Mouse (Mus musculus): ENCODE data around the gene Abhd12b. TPM values are rescaled to one million over a fixed set of nuclear protein-coding genes. Genes with fewer than 3 reads are reported as not detected.

The Abhd12b gene
- total and polyA plus RNA-seq, 2 experiments from 2014 or later, result not detected

GRCm38 (mm10) chr12:70195426-70195825 lies 41.5 kb downstream of the Abhd12b start:
- WGBS, result 96% methylated on average over 6 of the region's 6 CpGs
- no peak for TF ChIP-seq CTCF (IDR thresholded peaks at IDR 0.05; ENCODE audit: low read depth)
- Histone ChIP-seq H3K36me3 (ENCODE audit: insufficient read depth, low read length) (no peaks in the 10 kb centered on the region), H3K4me1 (ENCODE audit: insufficient read depth, low read length) (no peaks in the 10 kb centered on the region), H3K27me3 (ENCODE audit: insufficient read depth, low read length) (no peaks in the 10 kb centered on the region), H3K4me3 (ENCODE audit: low read length) (no peak overlapping the region), H3K27ac (no peak overlapping the region), H3K9ac (replicated peaks; ENCODE audit: low read length) (no peak overlapping the region), H3K9me3 (ENCODE audit: low read length) (no peaks in the 10 kb centered on the region), H3K4me2 (ENCODE audit: low read depth, low read length) (no peak overlapping the region)
- DNase-seq (ENCODE audit: low spot score) (no peak), ATAC-seq (no peak)

- ATAC-seq, result no peak
- TF ChIP-seq CTCF (IDR thresholded peaks at IDR 0.05; ENCODE audit: low read depth), result no peak
- no peak overlapping the region for H3K27ac ChIP-seq
- H3K9me3 ChIP-seq (ENCODE audit: low read length), result no peaks in the 10 kb centered on the region
- no peaks in the 10 kb centered on the region for H3K4me1 ChIP-seq (ENCODE audit: insufficient read depth, low read length)
- H3K4me2 ChIP-seq (ENCODE audit: low read depth, low read length), result no peak overlapping the region
- DNase-seq (ENCODE audit: low spot score), result no peak
- no peaks in the 10 kb centered on the region for H3K27me3 ChIP-seq (ENCODE audit: insufficient read depth, low read length)
- H3K36me3 ChIP-seq (ENCODE audit: insufficient read depth, low read length), result no peaks in the 10 kb centered on the region
- H3K9ac ChIP-seq (replicated peaks; ENCODE audit: low read length), result no peak overlapping the region
- WGBS, result 60% methylated on average over 5 of the region's 5 CpGs
- no peak overlapping the region for H3K4me3 ChIP-seq (ENCODE audit: low read length)
Measured at GRCm38 (mm10) chr12:70196341-70196740, 42.4 kb downstream of the Abhd12b start.

GRCm38 (mm10) chr12:70201926-70202529 lies 48.1 kb downstream of the Abhd12b start:
- H3K36me3 ChIP-seq (ENCODE audit: insufficient read depth, low read length), result no peaks in the 10 kb centered on the region
- H3K4me2 ChIP-seq (ENCODE audit: low read depth, low read length), result no peak overlapping the region
- no peak for DNase-seq (ENCODE audit: low spot score)
- TF ChIP-seq CTCF (IDR thresholded peaks at IDR 0.05; ENCODE audit: low read depth), result peak; percentile 20; the same call in 1 of the 2 replicates
- H3K4me3 ChIP-seq (ENCODE audit: low read length), result no peak overlapping the region
- 75% methylated on average over 5 of the region's 5 CpGs for WGBS
- ATAC-seq, result no peak
- no peaks in the 10 kb centered on the region for H3K27me3 ChIP-seq (ENCODE audit: insufficient read depth, low read length)
- H3K27ac ChIP-seq, result no peak overlapping the region
- no peaks in the 10 kb centered on the region for H3K9me3 ChIP-seq (ENCODE audit: low read length)
- H3K4me1 ChIP-seq (ENCODE audit: insufficient read depth, low read length), result no peaks in the 10 kb centered on the region
- H3K9ac ChIP-seq (replicated peaks; ENCODE audit: low read length), result no peak overlapping the region

DNA sequence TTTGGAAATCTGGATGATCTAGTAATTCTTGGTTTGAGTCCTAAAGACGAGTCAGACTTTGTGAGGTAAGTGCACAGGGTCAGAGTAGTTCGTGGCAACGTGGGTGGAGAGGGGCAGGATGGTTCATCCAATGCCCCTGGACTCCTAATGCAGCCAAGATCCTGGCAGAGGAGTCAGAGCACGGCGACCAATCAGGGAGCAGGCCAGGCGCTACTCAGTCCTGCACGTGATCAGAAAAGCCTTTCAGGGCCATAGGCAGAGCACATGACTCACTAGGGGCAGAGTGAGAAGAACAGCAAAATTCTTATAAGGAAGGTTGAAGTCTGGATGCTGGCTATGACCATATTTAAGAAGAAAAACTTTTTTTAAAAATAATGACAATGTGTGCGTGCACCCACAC lies 50.5 kb downstream of the Abhd12b start:
- no peak for ATAC-seq
- WGBS, result 84% methylated on average over 8 of the region's 8 CpGs
- Histone ChIP-seq H3K36me3 (ENCODE audit: insufficient read depth, low read length) (no peaks in the 10 kb centered on the region), H3K27ac (no peak overlapping the region), H3K4me3 (ENCODE audit: low read length) (no peak overlapping the region), H3K9ac (replicated peaks; ENCODE audit: low read length) (no peak overlapping the region), H3K4me1 (ENCODE audit: insufficient read depth, low read length) (no peaks in the 10 kb centered on the region), H3K27me3 (ENCODE audit: insufficient read depth, low read length) (no peaks in the 10 kb centered on the region), H3K4me2 (ENCODE audit: low read depth, low read length) (no peak overlapping the region), H3K9me3 (ENCODE audit: low read length) (no peaks in the 10 kb centered on the region)
- no peak for TF ChIP-seq CTCF (IDR thresholded peaks at IDR 0.05; ENCODE audit: low read depth)
- DNase-seq (ENCODE audit: low spot score), result no peak

- Histone ChIP-seq H3K27ac (no peak overlapping the region), H3K36me3 (ENCODE audit: insufficient read depth, low read length) (no peaks in the 10 kb centered on the region), H3K9ac (replicated peaks; ENCODE audit: low read length) (no peak overlapping the region), H3K4me2 (ENCODE audit: low read depth, low read length) (no peak overlapping the region), H3K9me3 (ENCODE audit: low read length) (no peaks in the 10 kb centered on the region), H3K4me1 (ENCODE audit: insufficient read depth, low read length) (no peaks in the 10 kb centered on the region), H3K27me3 (ENCODE audit: insufficient read depth, low read length) (no peaks in the 10 kb centered on the region), H3K4me3 (ENCODE audit: low read length) (no peak overlapping the region)
- no peak for DNase-seq (ENCODE audit: low spot score)
- no peak for TF ChIP-seq CTCF (IDR thresholded peaks at IDR 0.05; ENCODE audit: low read depth)
- 71% methylated on average over 5 of the region's 5 CpGs for WGBS
- ATAC-seq, result no peak
Measured at GRCm38 (mm10) chr12:70208214-70208613, 54.3 kb downstream of the Abhd12b start.

DNA sequence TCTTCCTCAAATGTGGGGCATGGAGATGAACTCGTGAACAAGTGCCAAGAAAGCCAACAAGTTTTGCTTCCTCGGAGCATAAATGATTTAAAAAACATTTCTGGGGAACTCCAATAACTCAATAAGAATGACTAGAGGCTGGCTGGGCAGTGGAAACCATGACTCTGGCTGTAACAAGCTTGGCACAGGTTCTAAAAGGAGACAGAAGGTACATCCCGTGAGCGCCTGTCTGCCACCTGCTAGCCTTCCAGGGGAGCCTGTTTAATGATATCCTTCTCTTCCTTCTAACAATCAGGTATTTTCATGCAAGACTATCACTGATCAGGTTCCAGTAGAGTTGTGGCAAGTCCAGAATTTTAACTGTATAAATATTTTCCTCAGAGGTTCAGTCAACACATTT lies 58.6 kb downstream of the Abhd12b start:
- H3K4me1 ChIP-seq (ENCODE audit: insufficient read depth, low read length), result no peaks in the 10 kb centered on the region
- no peak for DNase-seq (ENCODE audit: low spot score)
- no peak overlapping the region for H3K4me2 ChIP-seq (ENCODE audit: low read depth, low read length)
- WGBS, result 52% methylated on average over 4 of the region's 4 CpGs
- H3K9ac ChIP-seq (replicated peaks; ENCODE audit: low read length), result no peak overlapping the region
- H3K9me3 ChIP-seq (ENCODE audit: low read length), result no peaks in the 10 kb centered on the region
- TF ChIP-seq CTCF (IDR thresholded peaks at IDR 0.05; ENCODE audit: low read depth), result no peak
- H3K27me3 ChIP-seq (ENCODE audit: insufficient read depth, low read length), result no peaks in the 10 kb centered on the region
- H3K4me3 ChIP-seq (ENCODE audit: low read length), result no peak overlapping the region
- no peaks in the 10 kb centered on the region for H3K36me3 ChIP-seq (ENCODE audit: insufficient read depth, low read length)
- H3K27ac ChIP-seq, result no peak overlapping the region
- no peak for ATAC-seq

- TF ChIP-seq CTCF (IDR thresholded peaks at IDR 0.05; ENCODE audit: low read depth), result no peak
- ATAC-seq (no peak), DNase-seq (ENCODE audit: low spot score) (no peak)
- Histone ChIP-seq H3K9me3 (ENCODE audit: low read length) (no peaks in the 10 kb centered on the region), H3K36me3 (ENCODE audit: insufficient read depth, low read length) (no peaks in the 10 kb centered on the region), H3K9ac (replicated peaks; ENCODE audit: low read length) (no peak overlapping the region), H3K27ac (no peak overlapping the region), H3K27me3 (ENCODE audit: insufficient read depth, low read length) (no peaks in the 10 kb centered on the region), H3K4me2 (ENCODE audit: low read depth, low read length) (no peak overlapping the region), H3K4me1 (ENCODE audit: insufficient read depth, low read length) (no peaks in the 10 kb centered on the region), H3K4me3 (ENCODE audit: low read length) (no peak overlapping the region)
- WGBS, result 92% methylated on average over 6 of the region's 6 CpGs
Measured at GRCm38 (mm10) chr12:70213601-70214000, 59.7 kb downstream of the Abhd12b start.
